Mouse (Mus musculus) lung, postnatal 36 days (tissue): ENCODE results near the gene Slc35f5.

Experiments used
- DNase-seq: peaks from one replicate; pipeline ENCODE4 v3.0.0; 2022; ENCODE audit warnings: mixed read lengths

Gene Slc35f5

GRCm38 (mm10) chr1:125575458-125576114 is 15.2 kb downstream of the Slc35f5 start:
- no peak for DNase-seq

GRCm38 (mm10) chr1:125576965-125577364 is 16.6 kb downstream of the Slc35f5 start:
- DNase-seq = no peak

GRCm38 (mm10) chr1:125578091-125578490 is 17.7 kb downstream of the Slc35f5 start:
- DNase-seq = peak; percentile 58

GRCm38 (mm10) chr1:125581134-125581533 is 20.7 kb downstream of the Slc35f5 start:
- peak; percentile 29 for DNase-seq

DNA sequence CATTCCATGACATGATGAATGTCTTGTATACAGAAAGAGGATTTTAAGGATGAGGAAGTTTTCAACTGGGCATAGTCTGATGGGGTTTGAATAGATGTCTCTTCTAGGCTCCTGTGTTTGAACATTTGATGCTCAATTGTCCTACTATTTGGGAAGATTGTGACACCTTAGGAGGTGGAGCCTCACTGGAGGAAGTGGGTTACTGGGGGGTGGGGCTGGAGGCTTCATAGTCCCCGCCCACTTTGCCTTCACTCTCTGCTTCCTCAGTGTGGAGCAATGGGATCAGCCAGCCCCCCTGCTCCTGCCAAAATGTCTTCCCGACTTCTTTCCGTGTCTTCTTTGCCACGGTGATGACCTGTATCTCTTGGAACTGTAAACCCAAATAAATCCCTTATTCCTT is 43.2 kb downstream of the Slc35f5 start:
- no peak for DNase-seq

DNA sequence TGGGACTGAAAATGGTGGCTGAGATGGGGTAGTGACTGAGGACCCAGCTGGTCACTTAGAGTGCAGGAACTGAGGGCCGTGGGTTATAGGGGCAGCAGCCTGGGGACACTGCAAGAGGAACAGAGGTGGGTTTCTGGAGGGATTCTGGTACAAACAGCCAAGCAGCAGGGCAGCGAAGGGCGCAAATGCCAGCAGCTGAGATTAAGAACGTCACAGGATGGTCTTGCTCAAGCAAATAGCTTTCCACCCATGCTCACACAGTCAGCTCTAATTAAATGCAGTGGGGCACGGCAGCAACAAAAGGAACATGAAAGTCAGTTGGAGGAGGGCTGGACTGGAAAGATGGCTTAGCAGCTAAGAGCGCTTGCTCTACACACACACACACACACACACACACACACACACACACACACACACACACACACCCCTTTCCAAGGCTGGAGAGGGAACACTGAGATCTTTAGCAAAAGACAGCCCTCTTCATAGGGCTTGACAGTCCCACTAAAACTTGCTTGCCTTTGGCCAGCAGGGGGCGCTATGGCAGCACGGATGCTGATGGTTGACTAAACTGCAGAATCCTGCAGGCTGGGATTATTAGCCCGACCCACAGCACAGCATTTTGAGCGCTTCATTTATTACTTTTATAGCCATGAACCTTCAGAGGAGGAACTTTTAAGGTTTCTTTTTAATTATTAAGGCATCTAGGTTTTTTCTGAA is 46.9 kb downstream of the Slc35f5 start:
- DNase-seq = peak; percentile 89

DNA sequence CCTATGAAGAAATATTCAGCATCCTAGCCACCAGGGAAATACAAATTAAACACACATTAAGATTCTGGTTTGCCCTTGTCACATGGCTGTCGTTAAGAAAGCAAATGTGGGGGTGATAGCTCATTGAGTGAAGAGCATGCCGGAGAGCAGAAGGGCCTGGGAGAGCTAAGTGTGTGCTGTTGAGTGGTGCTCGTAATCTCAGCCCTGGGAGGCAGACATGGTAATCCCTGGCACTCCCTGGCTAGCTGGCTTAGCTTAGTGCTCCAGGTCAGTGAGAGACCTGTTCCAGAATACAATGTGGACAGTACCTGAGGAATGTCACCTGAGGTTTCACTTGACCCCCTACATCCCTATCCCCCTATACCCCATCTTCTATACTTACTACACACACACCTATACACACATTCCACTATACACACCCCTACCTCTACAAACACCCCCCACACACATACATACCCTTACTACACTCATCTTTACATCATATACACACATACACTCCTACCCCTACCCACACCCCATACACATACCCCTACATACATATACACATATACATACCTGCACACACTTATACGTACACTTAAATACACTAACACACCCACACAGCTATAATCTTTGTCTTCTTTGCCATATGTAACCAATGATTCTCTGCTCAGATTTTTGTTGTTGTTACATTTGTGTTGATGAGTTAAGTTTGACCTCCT is 64.1 kb downstream of the Slc35f5 start:
- peak; percentile 5 for DNase-seq

DNA sequence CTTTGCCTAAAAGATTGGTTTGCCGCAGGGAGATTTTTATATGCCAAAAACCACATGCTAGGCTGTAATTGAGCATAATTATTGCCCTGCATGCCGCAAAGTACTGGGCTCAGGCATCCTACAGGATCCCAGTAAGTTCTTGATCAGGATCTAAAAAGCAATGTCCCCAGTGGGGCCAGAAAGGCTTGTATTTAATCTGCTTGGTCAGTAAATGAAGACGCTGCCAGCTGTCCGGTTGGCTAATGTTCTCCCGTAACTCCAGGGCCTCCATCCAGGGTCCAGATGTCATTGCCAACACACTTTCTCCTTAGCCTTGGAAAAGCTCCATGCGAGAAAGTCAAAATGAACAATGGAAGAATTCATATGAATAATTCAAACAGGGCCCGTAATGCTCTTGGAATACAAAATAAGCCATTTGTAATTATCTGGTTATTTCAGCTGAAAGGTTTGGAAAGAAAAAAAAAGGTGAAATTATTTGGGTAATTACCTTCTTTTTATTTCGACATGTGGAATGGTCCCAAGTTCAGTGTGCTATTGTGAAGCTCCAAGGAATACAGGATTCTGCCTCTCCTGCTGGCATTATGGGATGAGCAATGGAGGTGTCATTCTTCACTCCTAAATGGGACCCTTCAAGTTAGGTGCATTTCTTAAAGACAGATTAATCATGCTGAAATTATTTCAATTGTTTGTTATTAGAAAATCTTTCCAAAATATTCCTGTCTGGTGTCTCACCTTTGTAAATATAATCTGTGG is 79.3 kb downstream of the Slc35f5 start:
- DNase-seq = peak; percentile 29

GRCm38 (mm10) chr1:125643643-125644042 is 83.2 kb downstream of the Slc35f5 start:
- no peak for DNase-seq
